ENCODE assay signal across 9 mouse cellular contexts in the genomic region with DNA sequence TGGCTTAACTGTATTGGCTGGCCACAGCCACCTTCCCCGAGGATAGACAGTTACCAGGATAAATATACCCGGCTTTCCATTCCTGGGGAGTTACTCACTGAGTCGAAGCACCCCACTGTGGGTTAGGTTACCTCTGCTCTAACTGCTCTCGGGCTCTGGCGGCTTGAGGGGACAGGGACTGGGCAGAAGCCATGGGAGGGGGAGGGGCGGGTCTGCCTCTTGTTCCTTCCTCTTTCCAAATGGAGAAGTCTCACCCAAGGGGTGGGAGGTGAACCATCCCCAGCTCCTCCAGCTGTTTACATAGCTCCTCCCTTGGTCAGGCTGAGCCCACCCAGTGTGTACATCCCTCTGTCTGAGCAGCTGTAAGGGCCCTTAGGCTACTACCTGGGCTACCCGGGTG. TPM values are rescaled to one million over a fixed set of nuclear protein-coding genes. Genes with fewer than 3 reads are reported as not detected.
A peak's percentile ranks its signal among the peaks of the same experiment; 100 is the strongest.
DNase-seq lines count a peak whose midpoint lies in the region; ATAC-seq and TF ChIP-seq lines count a peak whose summit lies in the region.
"Had no signal": no experiment of that assay in that cellular context is flagged by ENCODE, and none has a peak within 500 bp of the region (broad histone marks: within the 10 kb centered on the region; RNA-seq: fewer than 3 reads in every experiment).

No protein-coding gene starts in this region.

- no peak for ATAC-seq in kidney, embryonic 14.5 days (ENCODE audit: low FRiP score, low TSS enrichment)
- ATAC-seq in embryonic facial prominence, embryonic 13.5 days (ENCODE audit: insufficient number of reproducible peaks, insufficient read depth, low FRiP score, low TSS enrichment, low read depth) = no peak
- peak; percentile 46 for ATAC-seq in neutrophil, adult 5-6 weeks (ENCODE audit: extremely low read depth, insufficient number of reproducible peaks, low FRiP score, poor library complexity, severe bottlenecking)
- ATAC-seq in forebrain, embryonic 14.5 days = no peak

- H3K9ac ChIP-seq in kidney, embryonic 14.5 days (ENCODE audit: low read depth, low read length) = 0 out of 2 replicates have a peak overlapping the region, but pooled peaks have one; percentile 37
- H3K9ac ChIP-seq in embryonic facial prominence, embryonic 13.5 days = no peak overlapping the region
- H3K9ac ChIP-seq in liver, adult 2 months (ENCODE audit: low read depth, low read length) = no peak overlapping the region
- no peak overlapping the region for H3K9ac ChIP-seq in forebrain, embryonic 14.5 days (ENCODE audit: low read length)
- H3K9ac ChIP-seq: neural tube, embryonic 12.5 days had no signal

- H3K79me2 ChIP-seq in liver, adult 2 months (ENCODE audit: control insufficient read depth, insufficient read depth, low read length) = peaks cover 14% of the 10 kb centered on the region; the same call in 1 of the 2 replicates

- peaks cover 60% of the 10 kb centered on the region for H3K4me1 ChIP-seq in kidney, embryonic 14.5 days (ENCODE audit: control insufficient read depth, insufficient read depth, low read length)
- H3K4me1 ChIP-seq in embryonic facial prominence, embryonic 13.5 days = peaks cover 73% of the 10 kb centered on the region
- H3K4me1 ChIP-seq in liver, adult 2 months (ENCODE audit: control insufficient read depth, insufficient read depth, low read length) = peaks cover 42% of the 10 kb centered on the region
- H3K4me1 ChIP-seq in forebrain, embryonic 14.5 days (ENCODE audit: control insufficient read depth, insufficient read depth, low read length) = peaks cover 19% of the 10 kb centered on the region

- no peaks in the 10 kb centered on the region for H3K9me3 ChIP-seq in kidney, embryonic 14.5 days (ENCODE audit: control insufficient read depth, low read length)
- H3K9me3 ChIP-seq in embryonic facial prominence, embryonic 13.5 days = no peaks in the 10 kb centered on the region
- H3K9me3 ChIP-seq in forebrain, embryonic 14.5 days (replicated peaks; ENCODE audit: control insufficient read depth, low read length) = no peaks in the 10 kb centered on the region
- H3K9me3 ChIP-seq: neural tube, embryonic 12.5 days had no signal

- TF ChIP-seq POLR2A in liver, adult 2 months (IDR thresholded peaks at IDR 0.05; ENCODE audit: extremely low read depth, insufficient read depth, low read length) = no peak

- H3K4me2 ChIP-seq in kidney, embryonic 14.5 days (replicated peaks; ENCODE audit: low read depth, low read length) = no peak overlapping the region
- H3K4me2 ChIP-seq in embryonic facial prominence, embryonic 13.5 days = no peak overlapping the region
- no peak overlapping the region for H3K4me2 ChIP-seq in forebrain, embryonic 14.5 days (ENCODE audit: low read length)
- H3K4me2 ChIP-seq: neural tube, embryonic 12.5 days had no signal

- H3K27ac ChIP-seq in kidney, embryonic 14.5 days (ENCODE audit: low read depth, low read length) = no peak overlapping the region; the same call in 1 of the 2 replicates
- H3K27ac ChIP-seq in embryonic facial prominence, embryonic 13.5 days = 0 out of 2 replicates have a peak overlapping the region, but pooled peaks have one; percentile 57
- peak overlapping the region; percentile 29 for H3K27ac ChIP-seq in liver, adult 2 months (replicated peaks; ENCODE audit: insufficient read depth, low read depth, low read length)
- H3K27ac ChIP-seq in forebrain, embryonic 14.5 days (ENCODE audit: low read depth, low read length) = no peak overlapping the region
- H3K27ac ChIP-seq: neural tube, embryonic 12.5 days had no signal

- H3K4me3 ChIP-seq in kidney, embryonic 14.5 days (ENCODE audit: low read length) = no peak overlapping the region
- no peak overlapping the region for H3K4me3 ChIP-seq in embryonic facial prominence, embryonic 13.5 days
- H3K4me3 ChIP-seq in liver, adult 2 months (ENCODE audit: insufficient read depth, low read depth, low read length) = no peak overlapping the region
- H3K4me3 ChIP-seq in forebrain, embryonic 14.5 days (ENCODE audit: low read depth, low read length) = no peak overlapping the region
- H3K4me3 ChIP-seq: neural tube, embryonic 12.5 days had no signal

- H3K27me3 ChIP-seq in kidney, embryonic 14.5 days (ENCODE audit: control insufficient read depth, insufficient read depth, low read length) = no peaks in the 10 kb centered on the region
- no peaks in the 10 kb centered on the region for H3K27me3 ChIP-seq in embryonic facial prominence, embryonic 13.5 days
- no peaks in the 10 kb centered on the region for H3K27me3 ChIP-seq in liver, adult 2 months (ENCODE audit: control insufficient read depth, insufficient read depth, low read length)
- no peaks in the 10 kb centered on the region for H3K27me3 ChIP-seq in forebrain, embryonic 14.5 days (replicated peaks; ENCODE audit: control insufficient read depth, insufficient read depth, low read length)

- WGBS in kidney, embryonic 14.5 days = 20% methylated on average over 7 of the region's 7 CpGs
- WGBS in embryonic facial prominence, embryonic 13.5 days = 28% methylated on average over 7 of the region's 7 CpGs
- WGBS in liver, adult 2 months = 68% methylated on average over 7 of the region's 7 CpGs
- 34% methylated on average over 7 of the region's 7 CpGs for WGBS in forebrain, embryonic 14.5 days

- no peaks in the 10 kb centered on the region for H3K36me3 ChIP-seq in kidney, embryonic 14.5 days (ENCODE audit: control insufficient read depth, insufficient read depth, low read length)
- H3K36me3 ChIP-seq in embryonic facial prominence, embryonic 13.5 days = no peaks in the 10 kb centered on the region
- no peaks in the 10 kb centered on the region for H3K36me3 ChIP-seq in liver, adult 2 months (ENCODE audit: control insufficient read depth, insufficient read depth, low read length)
- H3K36me3 ChIP-seq in forebrain, embryonic 14.5 days (ENCODE audit: control insufficient read depth, insufficient read depth, low read length) = no peaks in the 10 kb centered on the region
- H3K36me3 ChIP-seq: neural tube, embryonic 12.5 days had no signal

- TF ChIP-seq CTCF in liver, adult 2 months (IDR thresholded peaks at IDR 0.05; ENCODE audit: low read depth, low read length) = no peak

- no peak for DNase-seq in kidney, adult 18-20 months
- DNase-seq in liver, adult 2 months (ENCODE audit: extremely low read depth, low read depth, low spot score) = no peak
- no peak for DNase-seq in forebrain, embryonic 14.5 days (ENCODE audit: low spot score)
- no peak for DNase-seq in layer of hippocampus, postnatal 36 days
- no peak for DNase-seq in ovary, postnatal 10 days (ENCODE audit: low spot score)

RNA-seq across cellular contexts. Expression of a gene that starts 23.6 kb away (rescaled TPM):
- 1,879 and 2,111 TPM in 2 replicates for polyA plus RNA-seq in kidney, embryonic 14.5 days (2014; fragmentation: Nextera tagmentation; extraction: Ambion mirVana)
- 1,563 and 1,729 TPM in 2 replicates for polyA plus RNA-seq in embryonic facial prominence, embryonic 13.5 days (2015; fragmentation: Nextera tagmentation; extraction: Ambion mirVana)
- 709 and 835 TPM in 2 replicates for total RNA-seq in liver, adult 2 months (2014; rRNA removed)
- polyA plus RNA-seq in liver, adult 2 months (2012; rRNA removed) = 607 and 623 TPM in 2 replicates
- 808 and 842 TPM in 2 replicates for total RNA-seq in neutrophil, adult 5-6 weeks (2017)
- polyA plus RNA-seq in forebrain, embryonic 14.5 days (2014; fragmentation: Nextera tagmentation; extraction: Ambion mirVana) = 1,112 and 1,434 TPM in 2 replicates
- total RNA-seq in layer of hippocampus, postnatal 36 days (2021) = 100 to 1,000 TPM; 223 to 227 TPM

RNA-seq across cellular contexts. Expression of a gene that starts 29.2 kb away (rescaled TPM):
- 21.9 and 22.4 TPM in 2 replicates for polyA plus RNA-seq in kidney, embryonic 14.5 days (2014; fragmentation: Nextera tagmentation; extraction: Ambion mirVana)
- polyA plus RNA-seq in embryonic facial prominence, embryonic 13.5 days (2015; fragmentation: Nextera tagmentation; extraction: Ambion mirVana) = 39.6 and 44.2 TPM in 2 replicates
- 10.5 and 15.2 TPM in 2 replicates for total RNA-seq in liver, adult 2 months (2014; rRNA removed)
- 33.6 and 40.2 TPM in 2 replicates for polyA plus RNA-seq in liver, adult 2 months (2012; rRNA removed)
- total RNA-seq in neutrophil, adult 5-6 weeks (2017) = 242 and 288 TPM in 2 replicates
- polyA plus RNA-seq in forebrain, embryonic 14.5 days (2014; fragmentation: Nextera tagmentation; extraction: Ambion mirVana) = 7.5 and 9.8 TPM in 2 replicates
- 10 to 100 TPM; 39.8 to 46.1 TPM for total RNA-seq in layer of hippocampus, postnatal 36 days (2021)

RNA-seq across cellular contexts. Expression of a gene that starts 29.4 kb away (rescaled TPM):
- 44.3 and 56.0 TPM in 2 replicates for polyA plus RNA-seq in kidney, embryonic 14.5 days (2014; fragmentation: Nextera tagmentation; extraction: Ambion mirVana)
- polyA plus RNA-seq in embryonic facial prominence, embryonic 13.5 days (2015; fragmentation: Nextera tagmentation; extraction: Ambion mirVana) = 45.8 and 47.9 TPM in 2 replicates
- 14.8 and 18.3 TPM in 2 replicates for total RNA-seq in liver, adult 2 months (2014; rRNA removed)
- 23.2 and 28.8 TPM in 2 replicates for polyA plus RNA-seq in liver, adult 2 months (2012; rRNA removed)
- total RNA-seq in neutrophil, adult 5-6 weeks (2017) = 37.0 and 39.8 TPM in 2 replicates
- polyA plus RNA-seq in forebrain, embryonic 14.5 days (2014; fragmentation: Nextera tagmentation; extraction: Ambion mirVana) = 29.2 and 41.2 TPM in 2 replicates
- 10 to 100 TPM; 69.4 to 73.1 TPM for total RNA-seq in layer of hippocampus, postnatal 36 days (2021)

RNA-seq across cellular contexts. Expression of a gene that starts 51.1 kb away (rescaled TPM):
- 16.4 and 20.9 TPM in 2 replicates for polyA plus RNA-seq in kidney, embryonic 14.5 days (2014; fragmentation: Nextera tagmentation; extraction: Ambion mirVana)
- 24.8 and 28.1 TPM in 2 replicates for polyA plus RNA-seq in embryonic facial prominence, embryonic 13.5 days (2015; fragmentation: Nextera tagmentation; extraction: Ambion mirVana)
- total RNA-seq in liver, adult 2 months (2014; rRNA removed) = 11.5 and 15.0 TPM in 2 replicates
- 26.1 and 26.6 TPM in 2 replicates for polyA plus RNA-seq in liver, adult 2 months (2012; rRNA removed)
- 6.1 and 11.3 TPM in 2 replicates for total RNA-seq in neutrophil, adult 5-6 weeks (2017)
- polyA plus RNA-seq in forebrain, embryonic 14.5 days (2014; fragmentation: Nextera tagmentation; extraction: Ambion mirVana) = 19.5 and 24.3 TPM in 2 replicates
- 10 to 100 TPM; 46.4 to 50.7 TPM for total RNA-seq in layer of hippocampus, postnatal 36 days (2021)

Comparison
In these comparisons a context has a peak if more than half of its experiments do, and no peak if none do; other contexts are left out.
1. H3K27ac ChIP-seq: peak in embryonic facial prominence, embryonic 13.5 days (single experiment) and liver, adult 2 months (single experiment); none in kidney, embryonic 14.5 days (single experiment) and forebrain, embryonic 14.5 days (single experiment).